Mouse (Mus musculus) liver, postnatal 0 days (tissue): Measurements from ENCODE around the gene Gm49361. TPM values are rescaled to one million over a fixed set of nuclear protein-coding genes. Genes with fewer than 3 reads are reported as not detected.

Experiments used
- ATAC-seq: fragments of 200-750 bp; cut with Nextera tagmentation; 2 replicates; pipeline ENCODE4 v1.8.0; 2017; ENCODE audit warnings: mild to moderate bottlenecking, moderate library complexity
- DNase-seq: peaks from one replicate; pipeline ENCODE4 v3.0.0-alpha.2; 2016
- H3K27ac ChIP-seq: fragments of 300-500 bp; sonication (generic); 2 replicates; pipeline ENCODE4 v1.5.1; 2014; ENCODE audit warnings: antibody characterized with exemption, moderate library complexity, mild to moderate bottlenecking, low read depth
- H3K27me3 ChIP-seq: fragments of 300-500 bp; sonication (generic); 2 replicates; pipeline ENCODE4 v1.6.1; 2014; ENCODE audit warnings: low read length, control low read depth, mixed read lengths; ENCODE audit not compliant: insufficient read depth
- H3K36me3 ChIP-seq: fragments of 300-500 bp; sonication (generic); replicated peaks from 2 replicates; pipeline ENCODE4 v1.6.1; 2014; ENCODE audit warnings: mild to moderate bottlenecking, control low read depth, low read length, moderate library complexity, mixed read lengths; ENCODE audit not compliant: insufficient read depth
- H3K4me1 ChIP-seq: fragments of 300-500 bp; sonication (generic); 2 replicates; pipeline ENCODE4 v1.6.1; 2014; ENCODE audit warnings: antibody characterized with exemption, mild to moderate bottlenecking, control low read depth; ENCODE audit not compliant: insufficient read depth
- H3K4me2 ChIP-seq: fragments of 300-500 bp; sonication (generic); 2 replicates; pipeline ENCODE4 v1.6.1; 2014; ENCODE audit warnings: low read depth, mild to moderate bottlenecking, low read length, moderate library complexity, mixed read lengths
- H3K4me3 ChIP-seq: fragments of 300-500 bp; sonication (generic); 2 replicates; pipeline ENCODE4 v1.5.1; 2014; ENCODE audit warnings: low read depth, low read length
- H3K9ac ChIP-seq: fragments of 300-500 bp; sonication (generic); replicated peaks from 2 replicates; pipeline ENCODE4 v1.6.1; 2014; ENCODE audit warnings: mild to moderate bottlenecking, moderate library complexity
- H3K9me3 ChIP-seq: fragments of 300-500 bp; sonication (generic); 2 replicates; pipeline ENCODE4 v1.6.1; 2016; ENCODE audit warnings: mild to moderate bottlenecking, control low read depth, low read length, mixed read lengths
- CTCF ChIP-seq: sonication (generic); IDR thresholded peaks from 2 replicates; pipeline ENCODE4 v1.5.1; 2016; ENCODE audit warnings: antibody characterized with exemption, low read depth
- EP300 ChIP-seq: IDR thresholded peaks from 2 replicates; pipeline ENCODE4 v1.6.1; 2016; ENCODE audit warnings: antibody characterized with exemption, low read depth, mild to moderate bottlenecking
- WGBS: fragments of 180-500 bp; shearing (Covaris S2); extraction: QIAGEN DNeasy Blood & Tissue Kit; methylation state at CpG from one replicate; pipeline ENCODE4 v1.1.7; 2014; ENCODE audit not compliant: insufficient replicate concordance; 5-methylcytosine and 5-hydroxymethylcytosine counted together
- polyA plus RNA-seq: library from polyadenylated mRNA; unstranded; fragments of >200 nt; fragmentation: Nextera tagmentation; extraction: Ambion mirVana; gene quantifications from 2 replicates; pipeline ENCODE4 v1.2.1, GENCODE M21; 2015

Gm49361 gene
- polyA plus RNA-seq, 1 experiment from 2014 or later, result not detected

DNA sequence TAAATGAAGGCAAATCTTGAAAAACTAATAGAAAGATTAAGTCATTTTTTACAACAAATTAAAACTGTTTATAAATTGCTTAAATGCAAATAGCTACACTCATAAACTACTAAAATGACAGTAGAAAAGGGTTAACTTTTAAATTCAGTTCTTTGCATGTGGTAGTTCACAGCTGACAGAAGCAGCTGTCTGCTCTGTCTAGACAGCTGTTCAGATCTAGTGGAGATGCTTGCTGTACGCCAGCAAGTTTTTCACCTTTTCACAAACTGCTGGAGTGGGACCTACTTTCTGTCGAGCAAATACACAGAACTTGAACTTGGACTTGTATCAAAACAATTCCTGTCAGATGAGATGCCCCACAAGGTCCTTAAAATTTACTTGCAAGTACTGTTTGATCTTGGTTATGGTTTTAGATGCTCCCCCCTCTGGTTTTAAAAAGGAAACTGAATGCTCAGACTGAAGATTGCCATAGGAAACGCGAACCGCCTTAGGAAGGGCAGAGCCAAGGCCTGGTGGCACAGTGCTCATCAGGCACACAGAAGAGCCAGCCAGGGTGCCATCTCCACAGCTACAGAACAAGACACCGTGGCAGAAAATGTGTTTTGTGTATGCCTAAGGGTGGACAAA lies 129.5 kb downstream of the Gm49361 start:
- Histone ChIP-seq H3K4me3 (no peak overlapping the region), H3K4me1 (no peaks in the 10 kb centered on the region), H3K9me3 (no peaks in the 10 kb centered on the region), H3K9ac (no peak overlapping the region), H3K36me3 (peaks cover 10% of the 10 kb centered on the region; the same call in 1 of the 2 replicates), H3K27me3 (no peaks in the 10 kb centered on the region), H3K4me2 (no peak overlapping the region), H3K27ac (no peak overlapping the region)
- ATAC-seq (no peak), DNase-seq (no peak)
- TF ChIP-seq CTCF (no peak), EP300 (no peak)
- WGBS, result 83% methylated on average over 6 of the region's 6 CpGs

DNA sequence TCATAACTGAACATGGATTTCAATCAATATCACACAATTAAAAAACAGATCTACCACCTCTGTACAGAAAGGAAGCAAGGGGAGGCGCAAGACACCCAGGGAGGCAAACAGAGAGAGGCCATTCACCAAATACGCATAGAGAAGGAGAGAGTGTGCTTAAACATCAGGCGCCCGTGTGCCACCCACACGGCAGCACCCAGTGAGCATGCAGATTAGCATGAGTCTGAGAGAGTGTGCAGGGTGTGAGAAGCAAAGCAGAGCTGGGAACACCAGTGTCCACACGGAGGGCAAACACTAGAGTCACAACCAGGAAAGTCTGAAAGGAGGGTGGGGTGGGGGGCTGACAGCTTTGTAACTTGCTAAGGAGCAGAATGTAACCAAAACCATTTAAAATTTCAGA lies 130.1 kb downstream of the Gm49361 start:
- WGBS, result 77% methylated on average over 6 of the region's 6 CpGs
- Histone ChIP-seq H3K36me3 (peaks cover 10% of the 10 kb centered on the region; the same call in 1 of the 2 replicates), H3K9ac (no peak overlapping the region), H3K4me2 (no peak overlapping the region), H3K4me1 (no peaks in the 10 kb centered on the region), H3K27ac (no peak overlapping the region), H3K9me3 (no peaks in the 10 kb centered on the region), H3K27me3 (no peaks in the 10 kb centered on the region), H3K4me3 (no peak overlapping the region)
- TF ChIP-seq EP300 (no peak), CTCF (no peak)
- DNase-seq, result no peak
- no peak for ATAC-seq

DNA sequence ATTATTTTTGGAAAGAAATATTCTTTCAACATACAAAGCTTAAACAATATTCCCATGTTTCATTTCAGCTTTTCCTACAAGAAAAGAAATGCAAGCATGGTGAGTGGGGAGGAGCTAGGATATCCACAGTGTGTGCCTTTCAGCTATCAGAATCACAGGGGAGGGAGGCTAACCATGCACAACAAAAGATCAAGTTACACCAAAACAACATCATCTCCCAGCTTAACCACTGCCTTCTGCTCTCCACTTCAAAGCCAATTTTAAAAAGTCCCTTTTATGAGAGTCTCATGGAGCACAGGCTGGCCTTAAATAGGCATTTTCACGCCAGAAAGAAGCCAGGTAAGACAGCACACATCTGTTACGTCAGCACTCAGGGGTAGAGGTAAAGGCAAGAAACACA lies 134.9 kb downstream of the Gm49361 start:
- H3K4me1 ChIP-seq, result no peaks in the 10 kb centered on the region
- no peak overlapping the region for H3K27ac ChIP-seq
- no peak overlapping the region for H3K4me2 ChIP-seq
- no peak for DNase-seq
- H3K36me3 ChIP-seq, result peaks cover 2% of the 10 kb centered on the region; the same call in 1 of the 2 replicates
- no peaks in the 10 kb centered on the region for H3K27me3 ChIP-seq
- no peak overlapping the region for H3K4me3 ChIP-seq
- no peak overlapping the region for H3K9ac ChIP-seq
- TF ChIP-seq EP300, result no peak
- no peak for TF ChIP-seq CTCF
- 87% methylated on average over 2 of the region's 2 CpGs for WGBS
- ATAC-seq, result no peak
- no peaks in the 10 kb centered on the region for H3K9me3 ChIP-seq

DNA sequence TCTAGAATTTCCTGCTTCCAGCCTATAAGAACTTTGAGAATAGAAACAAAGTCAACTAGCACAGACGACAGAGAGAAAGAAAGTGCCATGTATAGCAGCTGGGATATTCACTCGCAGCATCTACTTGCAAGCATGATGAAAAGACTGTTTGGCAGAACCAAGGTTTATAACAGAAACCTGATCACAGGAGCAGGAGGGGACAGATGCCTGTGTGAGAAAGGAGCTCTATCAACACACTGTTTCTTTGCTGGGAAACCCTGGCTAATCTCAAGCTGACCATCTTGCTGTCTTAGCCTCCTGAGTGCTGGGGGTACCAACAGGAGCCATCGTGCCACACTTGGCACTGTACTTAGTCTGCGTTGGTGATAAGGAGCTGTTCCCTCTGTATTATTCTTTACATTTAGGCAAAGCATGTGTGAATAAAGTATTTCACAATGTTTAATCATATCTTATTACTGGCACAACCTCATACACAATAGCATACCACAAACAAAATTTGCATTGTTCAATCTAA lies 136.0 kb downstream of the Gm49361 start:
- H3K27me3 ChIP-seq, result no peaks in the 10 kb centered on the region
- DNase-seq (no peak), ATAC-seq (no peak)
- TF ChIP-seq CTCF, result no peak
- no peaks in the 10 kb centered on the region for H3K9me3 ChIP-seq
- no peak overlapping the region for H3K27ac ChIP-seq
- no peaks in the 10 kb centered on the region for H3K4me1 ChIP-seq
- no peak overlapping the region for H3K9ac ChIP-seq
- no peak overlapping the region for H3K4me3 ChIP-seq
- H3K36me3 ChIP-seq, result peaks cover 4% of the 10 kb centered on the region; the same call in 1 of the 2 replicates
- 78% methylated on average over 4 of the region's 4 CpGs for WGBS
- H3K4me2 ChIP-seq, result no peak overlapping the region

- DNase-seq (peak; percentile 86), ATAC-seq (peak; percentile 80)
- 36% methylated on average over 1 of the region's 1 CpGs for WGBS
- Histone ChIP-seq H3K36me3 (peaks cover 15% of the 10 kb centered on the region), H3K4me2 (no peak overlapping the region), H3K9me3 (no peaks in the 10 kb centered on the region), H3K4me3 (no peak overlapping the region), H3K4me1 (no peaks in the 10 kb centered on the region), H3K9ac (no peak overlapping the region), H3K27ac (peak overlapping the region; percentile 36; the same call in 1 of the 2 replicates), H3K27me3 (no peaks in the 10 kb centered on the region)
- TF ChIP-seq CTCF (no peak), EP300 (no peak)
These were observed 138.4 kb downstream of the Gm49361 start for GRCm38 (mm10) chr14:57607500-57607899.

DNA sequence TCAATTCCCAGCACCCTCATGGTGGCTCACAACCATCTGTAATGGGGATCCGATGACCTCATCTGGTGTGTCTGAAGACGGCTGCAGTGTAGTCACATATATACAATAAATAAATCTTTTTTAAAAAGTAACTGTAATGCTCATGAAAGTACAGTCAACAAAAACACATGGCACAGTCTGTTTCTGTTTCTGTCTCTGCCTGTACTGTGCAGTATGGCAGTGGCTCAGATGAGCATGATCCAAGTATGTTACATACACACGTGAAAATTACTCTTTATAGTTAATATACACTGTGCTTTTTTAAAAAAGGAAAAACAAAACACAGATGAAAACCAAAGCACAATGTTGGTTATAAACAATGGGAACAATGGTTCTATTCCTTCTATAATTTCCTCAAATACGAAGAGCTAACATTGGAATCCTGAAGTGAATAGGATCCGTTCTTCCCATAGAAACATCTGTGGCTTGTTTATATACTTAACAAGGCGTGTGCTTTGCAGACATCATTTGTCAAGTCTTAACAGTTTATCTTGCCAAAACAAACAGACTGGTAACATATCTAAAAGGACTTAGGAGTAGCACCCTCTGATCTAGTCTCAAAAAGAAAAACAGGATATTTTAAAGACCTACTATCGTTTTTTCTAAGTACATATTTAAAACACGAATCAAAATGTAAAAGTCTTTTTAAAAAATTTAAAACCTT lies 139.1 kb downstream of the Gm49361 start:
- H3K36me3 ChIP-seq, result peaks cover 21% of the 10 kb centered on the region
- H3K4me1 ChIP-seq, result no peaks in the 10 kb centered on the region
- TF ChIP-seq CTCF (no peak), EP300 (no peak)
- H3K4me3 ChIP-seq, result no peak overlapping the region
- H3K27me3 ChIP-seq, result no peaks in the 10 kb centered on the region
- DNase-seq (no peak), ATAC-seq (no peak)
- H3K27ac ChIP-seq, result no peak overlapping the region
- no peak overlapping the region for H3K9ac ChIP-seq
- H3K4me2 ChIP-seq, result no peak overlapping the region
- WGBS, result 78% methylated on average over 8 of the region's 8 CpGs
- H3K9me3 ChIP-seq, result no peaks in the 10 kb centered on the region
